Mouse (Mus musculus): ENCODE measurements around the gene Ahnak.

Ahnak gene

DNA sequence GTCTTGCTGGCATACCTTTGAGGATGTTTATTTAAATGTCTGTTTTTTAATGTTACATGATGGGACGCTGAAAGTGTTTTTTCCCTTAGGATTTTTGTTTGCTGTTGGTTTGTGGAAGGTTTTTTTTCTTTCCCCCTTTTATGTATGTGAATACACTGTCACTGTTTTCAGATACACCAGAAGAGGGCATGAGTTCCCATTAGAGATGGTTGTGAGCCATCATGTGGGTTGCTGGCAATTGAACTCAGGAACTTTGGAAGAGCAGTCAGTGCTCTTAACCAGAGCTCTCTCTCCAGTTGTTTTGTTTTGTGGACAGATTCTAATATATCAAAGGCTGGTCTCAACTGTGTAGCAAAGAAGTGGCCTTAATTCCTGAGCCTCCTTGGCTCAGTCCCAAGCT is 14.4 kb upstream of the Ahnak start:
- no peak for DNase-seq

DNA sequence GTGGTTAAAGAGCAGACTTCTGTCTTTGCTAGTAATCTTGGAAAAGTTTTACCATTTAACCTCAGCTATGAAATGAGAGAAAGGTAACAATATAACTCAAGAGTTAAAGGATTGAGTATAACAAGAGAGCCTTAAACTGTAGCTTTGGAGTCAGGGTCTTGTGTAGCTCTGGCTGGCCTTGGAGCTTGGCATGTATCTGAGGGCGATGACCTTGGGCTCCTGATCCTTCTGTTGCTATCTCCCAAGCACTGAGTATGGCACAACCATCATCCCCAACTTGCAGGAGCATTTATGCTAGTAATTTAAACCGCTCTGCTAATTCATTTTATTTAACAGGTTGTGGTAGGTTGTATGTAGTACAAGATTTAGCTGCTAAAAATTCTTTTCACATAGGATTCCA is 13.6 kb upstream of the Ahnak start:
- no peak for DNase-seq

DNA sequence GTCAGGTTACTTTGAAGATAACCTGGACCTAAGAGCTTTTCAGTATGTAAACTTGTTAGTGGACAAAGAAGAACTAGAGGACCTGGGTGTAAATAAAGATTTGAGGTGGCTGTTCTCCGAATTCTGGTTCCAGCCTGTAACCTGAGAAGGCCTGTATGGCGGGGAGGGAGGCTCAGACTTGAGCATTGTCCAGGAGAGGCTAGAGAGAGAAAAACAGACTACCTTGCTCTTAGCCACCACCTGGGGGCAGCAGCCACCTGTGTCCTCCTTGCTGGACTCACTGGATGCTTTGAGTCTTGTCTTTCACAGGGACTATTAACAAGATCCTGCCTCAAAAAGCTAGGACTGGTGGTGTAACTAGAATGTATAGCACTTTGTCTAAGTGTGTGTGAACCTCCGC is 12.5 kb upstream of the Ahnak start:
- peak; percentile 43 for DNase-seq

DNA sequence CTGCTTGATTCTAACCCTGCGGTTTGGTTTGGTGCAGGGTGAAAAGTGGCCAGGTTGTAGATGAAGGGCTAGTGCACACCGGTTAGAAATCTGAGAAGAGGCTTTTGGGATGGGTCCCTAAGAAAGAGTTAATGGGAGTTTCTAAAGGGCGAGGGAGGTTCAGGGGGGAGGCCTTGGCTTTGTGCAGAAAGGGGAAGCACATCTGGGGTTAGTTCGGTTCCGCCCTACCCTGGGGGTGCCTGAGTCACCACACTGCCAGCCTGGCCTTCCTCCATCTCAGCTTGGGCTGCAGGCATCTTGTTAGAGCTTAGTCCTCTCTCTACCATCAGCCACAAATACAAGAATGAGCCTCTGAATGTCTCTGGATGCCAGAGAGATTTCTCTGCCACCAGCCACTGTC is 8.3 kb upstream of the Ahnak start:
- no peak for DNase-seq

DNA sequence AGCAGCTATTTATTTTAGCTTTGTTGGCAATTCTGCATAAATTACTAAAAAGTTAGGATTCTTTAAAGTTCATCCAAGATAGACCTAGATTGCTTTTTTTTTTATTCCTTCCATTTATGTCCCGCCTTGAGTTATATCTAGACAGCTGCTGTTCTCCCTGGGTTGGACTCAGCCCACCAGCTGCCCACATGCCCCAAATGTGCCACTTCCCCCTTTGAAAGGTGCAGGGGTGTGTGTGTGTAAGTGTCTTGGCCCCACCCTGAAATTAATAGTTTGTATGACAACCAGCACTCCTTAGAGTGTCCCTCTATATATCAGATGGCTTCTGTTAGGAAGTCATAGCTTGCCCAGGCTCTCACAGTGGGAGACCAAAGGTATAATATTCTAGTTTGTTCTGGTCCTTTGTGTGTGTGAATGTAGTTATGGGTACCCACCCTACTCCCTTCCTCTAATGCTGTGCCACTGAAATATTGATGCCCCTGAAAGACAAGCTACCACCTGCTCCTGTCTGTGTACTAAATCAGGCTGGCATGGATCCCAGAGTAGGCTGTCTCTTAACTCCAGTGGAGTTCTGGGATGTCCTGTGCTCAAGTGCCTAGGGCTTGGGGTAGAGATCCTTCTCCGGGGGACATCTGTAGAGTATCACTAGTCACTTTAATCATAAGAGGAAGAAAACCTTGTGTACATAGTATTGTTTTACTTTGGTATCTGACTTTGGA is 7.5 kb upstream of the Ahnak start:
- no peak for DNase-seq

DNA sequence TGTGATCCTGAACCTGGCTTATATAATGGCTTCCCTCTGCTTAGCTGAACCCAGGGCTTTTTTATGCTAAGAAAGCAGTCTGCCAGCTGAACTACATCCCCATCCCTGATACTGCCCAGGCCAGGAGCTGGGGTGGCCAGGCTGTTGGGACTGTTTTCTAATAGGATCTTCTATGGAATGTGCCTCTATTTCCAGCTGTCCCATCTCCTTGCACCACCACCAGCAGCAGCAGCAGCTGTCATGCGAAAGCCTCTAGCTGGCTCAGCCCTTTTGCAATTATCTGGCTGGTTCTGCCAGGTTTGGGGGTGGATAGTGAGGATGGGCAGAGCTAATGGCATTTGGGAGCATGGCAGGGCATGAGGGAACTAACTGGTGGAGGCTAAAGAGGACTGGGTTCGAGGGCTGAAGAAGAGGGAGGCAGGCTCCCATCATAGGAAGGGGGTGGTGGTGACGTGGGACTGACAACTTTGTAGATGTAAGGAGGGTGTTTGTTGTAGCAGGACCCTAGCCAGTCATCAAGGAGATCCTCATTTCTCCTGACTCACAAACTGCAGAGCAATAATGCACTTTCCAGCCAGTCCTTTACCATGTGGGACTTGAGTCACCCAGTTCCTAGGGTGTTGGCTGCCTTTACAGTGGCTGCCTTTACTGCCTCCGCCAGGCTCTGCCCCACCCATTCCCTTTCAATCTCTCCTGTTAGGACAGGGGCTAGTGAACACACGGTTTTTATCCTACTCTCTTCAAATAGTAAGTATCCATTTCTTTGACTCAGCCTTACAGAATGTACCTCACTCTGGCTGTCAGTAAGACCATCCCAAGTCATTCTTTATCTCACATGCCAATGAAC is 6.6 kb upstream of the Ahnak start:
- DNase-seq, result no peak

DNA sequence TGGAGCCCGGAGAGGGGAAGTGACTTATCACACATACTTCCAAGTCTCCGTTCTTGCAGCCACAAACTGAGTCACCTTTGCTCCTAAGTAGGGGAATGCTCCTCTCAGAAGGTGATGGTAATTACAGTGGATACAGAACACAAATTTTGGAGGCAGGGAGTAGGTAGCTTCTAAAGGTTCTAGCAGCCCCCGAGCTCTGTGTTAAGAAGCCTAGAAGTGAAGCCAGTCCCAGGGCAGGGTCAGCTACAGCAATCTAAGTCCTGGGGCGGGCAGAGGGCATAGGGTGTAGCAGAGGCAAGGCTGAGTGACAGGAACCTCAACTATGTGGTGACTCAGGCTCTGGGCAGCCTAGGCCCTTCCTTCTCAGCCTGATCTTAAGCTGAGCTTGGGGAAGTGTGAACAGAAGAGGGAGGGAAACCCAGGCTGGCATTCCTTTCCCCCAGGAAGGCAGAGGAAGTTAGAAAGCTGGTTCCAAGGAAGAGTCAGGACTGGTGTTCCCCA is 5.9 kb upstream of the Ahnak start:
- DNase-seq, result no peak

DNA sequence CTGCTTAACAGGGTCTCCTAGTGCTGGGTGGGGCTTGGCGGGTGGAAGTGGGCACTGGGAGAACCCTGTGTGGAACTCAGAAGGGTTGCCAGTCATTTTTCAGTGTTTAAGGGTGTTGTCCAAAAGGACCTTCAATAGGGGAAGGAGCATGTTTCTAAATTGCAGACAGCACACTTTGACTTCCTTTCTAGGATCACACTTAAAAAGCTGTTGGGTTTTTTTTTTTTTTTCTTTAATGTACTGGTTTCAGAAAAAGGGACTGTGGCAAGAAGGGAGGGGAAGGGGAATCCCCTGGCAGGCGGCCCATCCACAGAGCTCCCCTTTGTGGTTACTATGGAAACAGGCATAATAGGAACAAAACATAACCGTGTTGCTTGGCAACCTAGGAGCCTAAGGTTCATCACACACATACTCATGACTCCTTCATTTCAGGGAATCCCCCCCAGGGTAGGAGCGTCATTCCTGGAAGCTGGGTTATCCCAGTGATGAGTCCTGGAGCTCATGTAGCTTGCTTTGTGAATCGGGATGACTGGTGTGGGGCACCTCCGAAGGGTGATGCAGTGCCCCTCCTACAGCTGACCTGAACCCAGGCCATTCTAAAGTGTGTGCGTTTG is 4.7 kb upstream of the Ahnak start:
- no peak for DNase-seq

DNA sequence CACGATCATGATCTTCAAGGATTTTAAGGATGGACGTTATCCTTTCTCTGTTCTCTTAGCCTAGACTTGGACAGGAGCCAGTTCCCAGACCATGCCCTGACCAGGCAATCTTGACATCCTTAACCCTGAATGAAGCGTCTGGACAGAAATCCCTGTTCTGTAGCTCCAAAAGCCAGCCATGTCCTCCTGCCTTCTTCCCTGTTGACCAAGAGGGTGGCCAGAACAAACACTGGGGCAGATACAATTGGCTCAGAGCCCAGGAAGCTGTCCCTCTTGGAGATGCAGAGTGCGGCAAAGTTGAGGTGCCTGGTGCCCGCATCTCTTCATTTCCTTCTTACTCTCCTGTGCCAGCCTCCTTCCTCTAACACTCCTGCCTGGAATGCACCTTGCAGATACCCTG is 3.2 kb upstream of the Ahnak start:
- DNase-seq, result no peak

DNA sequence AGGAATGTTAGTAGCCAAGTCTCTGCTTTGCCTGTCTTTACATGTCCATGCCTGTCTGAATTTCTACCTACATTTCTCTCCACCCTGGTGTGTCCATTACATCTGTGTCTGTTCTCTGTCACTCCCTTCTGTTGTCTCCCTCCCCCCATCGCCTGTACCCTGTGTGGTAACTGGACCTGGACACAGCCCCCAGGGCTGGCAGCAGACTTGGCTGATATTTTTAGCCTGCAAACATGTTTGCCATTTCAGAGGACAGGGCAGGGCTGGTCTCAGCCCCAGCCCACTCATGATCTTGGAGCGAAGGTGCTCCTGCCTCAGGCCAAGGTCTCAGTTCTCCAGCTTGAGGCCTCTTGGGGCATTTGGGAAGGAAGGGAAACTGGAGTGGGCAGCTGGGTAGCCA is 1.3 kb upstream of the Ahnak start:
- no peak for DNase-seq

DNA sequence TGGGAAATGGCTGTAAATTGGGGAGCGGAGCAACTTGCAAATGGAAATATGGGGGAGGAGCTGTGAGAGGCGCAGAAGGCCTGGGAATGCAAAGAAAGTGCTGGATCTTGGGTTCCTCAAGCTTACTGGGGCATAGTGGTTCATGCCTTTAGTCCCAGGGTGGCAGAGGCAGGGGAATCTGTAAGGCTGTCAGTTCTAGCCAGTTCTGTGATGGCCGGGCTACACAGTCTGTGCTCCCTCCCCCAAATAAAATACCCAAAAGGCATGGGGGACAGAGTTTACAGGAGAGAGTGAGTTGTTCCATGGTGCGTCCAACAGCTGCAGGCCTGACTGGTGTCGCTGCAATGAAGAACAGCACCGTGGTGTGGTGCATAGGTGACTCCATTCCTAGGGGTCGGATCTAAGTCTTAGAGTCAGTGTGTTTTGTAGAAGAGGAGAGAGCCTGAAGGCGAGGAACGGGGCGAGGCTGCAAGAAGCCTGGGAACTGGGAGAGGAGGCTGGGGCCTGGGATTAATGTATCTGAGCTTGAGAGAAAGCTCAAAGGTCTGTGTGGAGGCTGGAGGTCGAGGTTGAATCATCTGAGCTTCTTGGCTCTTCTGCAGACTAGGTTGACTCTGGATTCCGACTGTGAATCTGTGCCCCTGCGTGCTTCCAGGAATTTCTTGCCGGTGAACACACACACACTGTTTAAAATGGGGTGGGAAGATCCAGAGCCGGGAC is 578 bp upstream of the Ahnak start:
- DNase-seq, result no peak

DNA sequence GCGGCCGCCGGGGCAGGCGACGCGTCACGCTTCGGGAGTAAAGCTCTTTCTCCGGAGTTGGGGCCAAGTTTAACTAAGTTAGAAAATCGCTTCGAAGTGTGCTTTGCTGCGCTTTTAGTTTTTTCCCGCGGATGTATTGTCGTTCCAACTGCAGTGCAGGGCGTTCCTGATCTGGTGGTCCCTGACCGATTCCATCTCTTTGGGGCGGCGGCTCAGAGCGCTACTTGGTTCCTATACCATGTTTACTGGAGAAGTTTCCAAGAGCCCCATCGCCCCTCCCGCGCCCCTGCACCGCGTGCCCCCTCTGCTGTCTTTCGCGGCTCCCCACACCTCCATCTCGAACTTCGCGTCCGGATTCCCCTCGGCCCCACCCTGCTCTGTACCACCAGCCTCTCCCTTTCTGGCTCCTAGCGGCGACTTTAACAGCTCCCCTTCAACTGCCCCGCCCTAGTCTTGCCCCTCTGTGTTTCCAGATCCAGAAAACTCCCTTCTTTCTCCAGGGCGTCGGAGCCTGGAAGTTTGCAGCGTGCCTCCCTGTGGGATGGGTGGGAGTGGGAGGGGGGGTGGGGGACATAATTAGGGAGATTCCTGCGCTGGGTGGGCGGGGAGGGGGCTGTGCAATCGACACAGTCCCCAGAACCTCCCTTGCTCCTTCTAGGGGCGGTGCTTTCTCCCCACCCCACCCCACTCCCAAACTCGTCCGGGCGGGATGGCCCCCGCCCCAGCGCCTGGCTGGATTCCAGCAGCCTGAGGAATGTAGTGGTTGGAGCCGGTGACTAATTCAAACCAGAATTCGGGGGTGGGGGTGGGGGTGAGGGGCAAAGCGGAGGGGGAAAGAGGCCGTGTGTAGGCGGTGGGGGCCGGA is 715 bp downstream of the Ahnak start:
- DNase-seq, result no peak

DNA sequence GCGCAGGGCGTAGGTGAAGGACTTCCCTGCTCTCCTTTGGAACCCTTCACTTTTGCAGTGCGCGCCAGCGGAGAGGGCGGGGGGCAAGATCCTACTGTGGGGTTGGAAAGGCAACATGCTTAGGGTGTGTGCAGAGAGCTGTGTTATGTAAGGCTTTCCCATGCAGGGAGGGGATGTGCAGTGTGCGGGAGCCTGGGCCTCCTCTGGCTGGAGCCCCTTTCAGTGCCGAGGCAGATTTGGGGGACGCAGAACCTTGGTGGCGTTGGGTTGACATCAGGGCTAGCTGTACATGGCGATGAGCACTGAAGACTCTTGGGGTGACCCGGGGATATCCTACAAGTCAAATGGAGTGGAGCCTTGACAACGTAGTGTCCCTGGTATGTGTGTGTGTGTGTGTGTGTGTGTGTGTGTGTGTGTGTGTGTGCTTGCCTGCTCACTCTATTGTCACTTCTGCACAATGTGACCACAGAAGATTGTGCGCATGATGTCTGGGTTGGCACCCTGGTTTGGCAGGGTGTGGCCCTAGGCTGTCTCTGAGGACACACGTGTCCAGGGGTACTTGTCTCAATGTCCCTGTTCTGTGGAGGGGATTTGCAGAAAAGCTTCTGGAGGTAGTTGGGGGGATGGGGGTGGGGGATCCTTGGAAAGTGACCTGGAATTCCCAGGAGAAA is 1.5 kb downstream of the Ahnak start:
- DNase-seq, result no peak

DNA sequence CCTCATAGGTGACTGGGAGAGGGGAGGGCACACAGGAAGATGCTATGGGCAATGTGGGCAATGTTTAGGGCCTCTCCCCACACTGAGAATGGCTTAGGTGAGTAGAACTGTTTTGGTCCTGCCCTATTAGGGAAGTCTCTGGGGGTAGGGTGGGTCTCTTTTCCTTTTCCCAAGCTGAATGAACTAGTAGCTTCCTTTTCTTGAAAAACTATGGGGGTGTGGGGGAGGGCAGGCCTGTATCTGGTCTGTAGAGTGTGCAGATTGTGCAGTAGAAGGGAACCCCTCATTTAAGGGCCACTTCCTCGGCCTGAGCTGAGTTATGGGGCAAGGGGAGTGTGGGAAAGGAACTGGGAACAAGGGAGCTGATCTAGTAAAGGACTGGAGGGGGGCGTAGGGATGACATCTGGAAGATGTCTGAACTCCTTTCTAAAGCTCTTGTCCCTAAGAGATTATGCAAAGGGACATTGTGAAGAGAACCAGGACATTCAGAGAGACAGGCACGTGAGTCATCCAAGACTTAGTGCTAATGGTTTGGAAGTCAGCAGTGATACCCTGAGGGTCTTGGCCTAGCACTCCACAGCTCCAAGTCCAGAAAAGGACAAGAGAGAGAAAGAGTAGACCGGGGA is 2.3 kb downstream of the Ahnak start:
- DNase-seq, result no peak

DNA sequence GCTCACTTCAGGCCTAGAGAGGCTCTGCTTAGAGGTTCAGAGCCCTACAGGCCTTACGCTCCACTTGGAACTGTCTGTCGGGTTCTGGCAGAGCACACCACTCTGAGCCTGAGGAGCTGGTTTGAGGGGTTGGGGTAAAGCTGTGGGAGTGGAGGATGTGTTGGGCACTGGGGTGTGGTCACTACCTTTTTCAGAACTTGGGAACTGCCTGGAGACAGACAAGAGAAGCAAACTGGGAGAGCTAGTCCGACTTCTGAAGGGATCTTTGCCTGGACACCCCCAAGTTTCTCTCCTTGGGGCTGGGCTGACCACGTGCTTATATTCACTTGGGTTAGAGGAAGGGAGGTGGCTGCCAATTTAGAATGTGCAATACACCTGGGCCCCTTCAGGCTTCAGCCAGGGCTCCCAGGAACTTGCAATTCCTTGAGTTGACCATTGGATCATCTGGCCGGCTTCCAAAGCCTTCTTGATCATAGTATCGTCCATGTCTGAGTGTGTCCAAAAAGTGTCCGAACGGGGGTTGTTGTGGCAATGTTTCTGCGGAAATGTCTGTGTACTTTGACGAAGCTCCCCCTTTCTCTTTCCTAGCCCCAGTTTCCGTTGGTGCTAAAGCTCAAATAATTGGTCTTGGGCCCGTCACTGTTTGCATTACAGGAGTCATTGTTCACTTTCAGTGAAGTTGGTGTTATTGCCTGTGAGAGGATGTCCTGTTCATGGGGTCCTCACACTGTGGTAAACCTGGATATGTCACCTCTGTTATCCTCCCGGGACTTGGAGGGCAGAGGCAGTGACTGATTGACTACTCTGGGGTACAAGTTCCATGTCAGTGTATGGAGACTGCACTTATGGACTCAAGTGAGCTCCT is 3.0 kb downstream of the Ahnak start:
- no peak for DNase-seq

DNA sequence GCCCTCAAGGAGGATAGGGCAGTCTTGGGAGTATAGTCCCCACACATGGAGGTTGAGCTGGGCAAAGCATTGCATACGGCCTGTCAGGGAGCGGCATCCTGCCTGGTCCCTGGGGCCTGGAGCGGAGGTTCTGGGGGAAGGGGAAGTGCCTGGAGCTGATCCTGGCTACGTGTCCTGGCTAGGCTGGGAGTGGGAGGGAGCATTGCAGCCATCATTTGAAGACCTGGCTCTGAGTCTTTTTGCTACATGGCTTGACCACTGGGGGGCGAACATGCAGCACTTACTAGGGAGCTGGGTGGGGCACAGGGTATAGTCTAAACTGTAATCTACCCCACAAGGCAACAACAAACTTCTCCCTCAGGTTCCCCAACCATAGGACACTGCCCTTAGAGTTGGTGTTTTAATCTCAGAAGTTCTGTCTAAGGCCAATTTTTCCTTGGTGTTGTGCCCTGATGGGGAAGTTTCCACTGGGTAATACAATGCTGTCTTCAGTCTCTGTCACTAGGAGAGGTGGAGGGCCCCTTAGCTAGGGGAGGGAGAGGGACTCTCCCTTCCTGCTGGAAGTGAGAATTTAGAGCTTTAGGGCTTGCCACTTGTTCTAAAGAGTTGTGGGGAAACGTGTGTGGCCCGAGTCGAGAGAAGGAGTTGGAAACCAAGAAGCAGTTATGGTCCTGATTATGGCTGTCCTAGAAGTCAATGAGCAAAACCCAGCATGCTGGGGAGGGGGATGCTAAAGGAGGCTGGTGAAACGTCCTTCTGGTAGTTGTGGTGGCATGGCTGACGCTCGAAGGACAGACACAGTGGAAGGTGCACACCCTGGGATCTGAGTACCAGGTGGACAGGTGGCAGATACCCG is 3.9 kb downstream of the Ahnak start:
- DNase-seq, result peak; percentile 38

DNA sequence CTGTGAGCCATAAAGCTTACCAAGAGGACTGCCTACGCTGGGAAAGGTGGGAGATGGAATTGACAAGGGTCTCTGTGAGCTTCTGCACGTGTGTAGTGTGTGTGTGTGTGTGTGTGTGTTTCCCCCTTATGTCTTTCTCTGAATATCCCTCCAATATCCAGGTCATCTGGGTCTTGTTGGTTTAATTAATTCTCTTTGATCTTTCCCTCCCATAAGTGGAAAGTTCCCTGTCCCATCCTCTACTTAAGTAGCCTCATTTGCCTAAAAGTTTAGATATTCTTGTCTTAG is 4.5 kb downstream of the Ahnak start:
- no peak for DNase-seq

DNA sequence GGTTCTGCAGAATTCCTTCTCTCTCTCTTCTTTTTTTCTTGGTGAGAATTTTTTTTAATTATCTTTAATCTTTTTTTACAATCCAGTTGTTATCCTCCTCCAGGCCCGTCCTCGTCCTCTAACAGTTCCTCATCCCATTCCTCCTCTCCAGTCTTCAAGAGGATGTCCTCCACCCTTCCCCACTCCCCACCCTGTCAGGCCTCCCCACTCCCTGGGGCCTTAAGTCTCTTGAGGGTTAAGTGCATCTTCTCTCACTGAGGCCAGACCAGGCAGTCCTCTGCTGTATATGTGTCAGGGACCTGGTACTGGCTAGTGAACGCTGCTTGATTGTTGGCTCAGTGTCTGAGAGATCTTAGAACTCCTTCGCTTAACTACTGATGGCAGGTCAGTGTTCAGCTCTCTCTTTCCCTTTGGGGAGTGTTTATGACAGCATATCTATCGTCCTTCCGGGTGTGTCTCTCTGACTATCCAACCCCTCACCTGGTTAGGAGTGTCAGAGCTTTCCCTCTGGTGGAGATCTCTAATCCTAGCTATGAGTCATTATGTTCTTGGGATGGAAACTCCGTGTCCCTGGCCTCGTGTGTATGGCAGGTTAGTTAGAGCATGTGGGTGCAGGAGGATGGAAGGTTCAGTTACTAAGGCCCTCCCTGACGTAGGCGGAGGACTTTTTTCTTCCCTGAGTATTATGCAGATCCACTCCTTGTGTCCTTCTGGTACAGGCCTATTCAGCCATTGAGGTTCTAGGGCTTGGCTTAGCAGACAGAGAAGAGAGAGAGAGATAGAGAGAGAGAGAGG is 5.9 kb downstream of the Ahnak start:
- DNase-seq, result no peak

DNA sequence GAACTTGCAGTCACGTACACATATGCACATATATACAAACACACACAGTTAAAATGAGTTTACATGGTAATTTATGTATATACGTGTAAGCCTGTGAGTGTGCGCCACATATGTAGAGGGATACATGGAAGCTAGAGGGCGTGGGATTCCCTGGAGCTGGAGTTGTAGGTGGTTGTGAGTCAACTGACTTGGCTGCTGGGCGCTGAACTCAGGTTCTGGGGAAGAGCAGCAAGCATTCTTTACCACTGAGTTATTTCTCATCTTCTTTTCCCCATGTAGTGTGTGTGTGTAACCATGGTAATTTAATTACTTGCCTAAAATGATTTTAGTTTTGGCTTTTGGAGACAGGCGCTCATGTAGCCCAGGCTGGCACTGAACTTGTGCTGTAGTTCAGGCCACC is 7.5 kb downstream of the Ahnak start:
- DNase-seq, result no peak
